9 mouse cellular contexts compared by ENCODE assay signal in the genomic region with DNA sequence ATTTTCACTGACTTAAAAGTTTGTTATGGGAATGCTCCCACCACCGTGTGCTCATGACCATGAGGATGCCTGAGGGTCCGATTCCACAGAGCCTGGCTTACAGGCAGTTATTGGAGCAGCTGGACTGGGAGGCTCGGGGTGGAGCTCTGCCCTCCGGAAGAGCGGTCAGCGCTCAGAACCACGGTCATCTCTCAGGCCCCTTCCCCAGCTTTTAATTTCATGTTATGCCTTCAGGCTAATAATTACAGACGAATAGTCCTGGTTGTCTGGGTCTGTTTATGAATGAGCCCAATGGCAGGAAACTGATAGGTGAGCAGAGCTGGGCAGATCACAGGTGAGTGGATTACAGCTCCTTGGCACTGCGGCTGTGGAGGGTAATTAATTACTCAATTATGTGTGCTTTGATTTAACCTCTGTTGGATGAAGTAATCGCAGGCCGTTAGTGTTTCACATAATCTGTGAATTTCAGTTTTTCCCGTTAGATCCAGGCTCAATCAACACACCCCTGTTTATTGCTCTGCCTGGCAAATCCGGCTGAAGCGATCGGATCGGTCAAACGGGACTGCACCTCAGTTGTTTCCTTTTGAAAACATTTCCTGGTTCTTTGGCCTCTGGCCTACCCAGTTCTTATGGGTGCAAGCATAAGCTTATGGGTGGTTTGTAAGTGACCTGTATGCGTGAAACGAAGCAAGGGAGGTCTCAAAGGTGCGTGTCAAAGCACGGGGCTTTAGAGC. TPM values are rescaled to one million over a fixed set of nuclear protein-coding genes. Genes with fewer than 3 reads are reported as not detected.
DNase-seq lines count a peak whose midpoint lies in the region; ATAC-seq lines count a peak whose summit lies in the region.
"Had no signal": no experiment of that assay in that cellular context is flagged by ENCODE, and none has a peak within 500 bp of the region (broad histone marks: within the 10 kb centered on the region; RNA-seq: fewer than 3 reads in every experiment).

No protein-coding gene starts in this region.

- H3K9ac ChIP-seq in liver, embryonic 12.5 days = peak overlapping the region; percentile 81
- peak overlapping the region; percentile 98 for H3K9ac ChIP-seq in stomach, embryonic 16.5 days (ENCODE audit: low read length)

- no peaks in the 10 kb centered on the region for H3K9me3 ChIP-seq in liver, embryonic 12.5 days (replicated peaks)
- H3K9me3 ChIP-seq in stomach, embryonic 16.5 days (replicated peaks; ENCODE audit: control insufficient read depth, low read length) = no peaks in the 10 kb centered on the region
- H3K9me3 ChIP-seq: G1E had no signal

- ATAC-seq in liver, embryonic 12.5 days = no peak
- ATAC-seq in stomach, embryonic 16.5 days (ENCODE audit: insufficient read depth, low FRiP score) = no peak; the same call in 1 of the 2 replicates
- no peak for ATAC-seq in granulocyte monocyte progenitor cell, adult 5-6 weeks (replicated peaks; ENCODE audit: poor library complexity, severe bottlenecking)

- H3K36me3 ChIP-seq in liver, embryonic 12.5 days = no peaks in the 10 kb centered on the region
- no peaks in the 10 kb centered on the region for H3K36me3 ChIP-seq in stomach, embryonic 16.5 days (ENCODE audit: control insufficient read depth, insufficient read depth, low read length)
- H3K36me3 ChIP-seq: G1E had no signal

- peaks cover 14% of the 10 kb centered on the region for H3K27me3 ChIP-seq in liver, embryonic 12.5 days (replicated peaks)
- H3K27me3 ChIP-seq in stomach, embryonic 16.5 days (ENCODE audit: control insufficient read depth, insufficient read depth, low read length) = no peaks in the 10 kb centered on the region

- H3K4me1 ChIP-seq in liver, embryonic 12.5 days = peaks cover 33% of the 10 kb centered on the region
- peaks cover 23% of the 10 kb centered on the region for H3K4me1 ChIP-seq in stomach, embryonic 16.5 days (ENCODE audit: control insufficient read depth, insufficient read depth, low read length)

- intact Hi-C loops in heart, postnatal 14 days (cut with DNase I) = no loop called here

- peak; percentile 85 for DNase-seq in heart, adult 11 months
- DNase-seq in heart, postnatal 14 days = no peak
- DNase-seq in Muller cell, postnatal 12 days (ENCODE audit: inconsistent ontology term) = peak; percentile 54
- peak; percentile 31 for DNase-seq in gonadal fat pad, adult 2 months (ENCODE audit: low read depth)
- no peak for DNase-seq in left cerebral cortex, adult 9 months (ENCODE audit: low spot score in 2 of 2)

- 34% methylated on average over 21 of the region's 21 CpGs for WGBS in liver, embryonic 12.5 days (ENCODE audit: insufficient replicate concordance)
- WGBS in stomach, embryonic 16.5 days = 14% methylated on average over 21 of the region's 21 CpGs

- H3K4me2 ChIP-seq in liver, embryonic 12.5 days = peak overlapping the region; percentile 88
- peak overlapping the region; percentile 93 for H3K4me2 ChIP-seq in stomach, embryonic 16.5 days (ENCODE audit: low read depth, low read length)

- H3K4me3 ChIP-seq in liver, embryonic 12.5 days = peak overlapping the region; percentile 70
- H3K4me3 ChIP-seq in stomach, embryonic 16.5 days (replicated peaks; ENCODE audit: low read length) = peak overlapping the region; percentile 86

- H3K27ac ChIP-seq in liver, embryonic 12.5 days = no peak overlapping the region
- peak overlapping the region; percentile 98 for H3K27ac ChIP-seq in stomach, embryonic 16.5 days (ENCODE audit: low read length)

RNA-seq across cellular contexts. Expression of a gene that starts 3.4 kb away (rescaled TPM):
- total RNA-seq in heart, postnatal 14 days (2021) = 10 to 100 TPM; 17.8 to 19.7 TPM
- polyA plus RNA-seq in gonadal fat pad, adult 2 months (2012; rRNA removed) = 39.4 and 47.6 TPM in 2 replicates
- polyA plus RNA-seq in liver, embryonic 12.5 days (2016; fragmentation: Nextera tagmentation; extraction: Ambion mirVana) = 13.2 and 14.4 TPM in 2 replicates
- 40.2 and 46.5 TPM in 2 replicates for polyA plus RNA-seq in stomach, embryonic 16.5 days (2015; fragmentation: Nextera tagmentation; extraction: Ambion mirVana)
- 32.4 and 32.9 TPM in 2 replicates for total RNA-seq in granulocyte monocyte progenitor cell, adult 5-6 weeks (2014; fragmentation: Nextera tagmentation)
- 4.6 and 5.0 TPM in 2 replicates for total RNA-seq in granulocyte monocyte progenitor cell, adult 5-6 weeks (2017)
- polyA plus RNA-seq: G1E had no signal

RNA-seq across cellular contexts. Expression of a gene that starts 48.4 kb away (rescaled TPM):
- 10 to 100 TPM; 21.8 to 22.1 TPM for total RNA-seq in heart, postnatal 14 days (2021)
- polyA plus RNA-seq in gonadal fat pad, adult 2 months (2012; rRNA removed) = 15.1 and 16.3 TPM in 2 replicates
- 32.5 and 33.3 TPM in 2 replicates for polyA plus RNA-seq in liver, embryonic 12.5 days (2016; fragmentation: Nextera tagmentation; extraction: Ambion mirVana)
- 21.6 and 23.5 TPM in 2 replicates for polyA plus RNA-seq in stomach, embryonic 16.5 days (2015; fragmentation: Nextera tagmentation; extraction: Ambion mirVana)
- total RNA-seq in granulocyte monocyte progenitor cell, adult 5-6 weeks (2014; fragmentation: Nextera tagmentation) = 28.1 and 37.4 TPM in 2 replicates
- 41.3 and 52.6 TPM in 2 replicates for total RNA-seq in granulocyte monocyte progenitor cell, adult 5-6 weeks (2017)

Comparison
In these comparisons a context has a peak if more than half of its experiments do, and no peak if none do; other contexts are left out.
1. DNase-seq: peak in heart, adult 11 months (single experiment), Muller cell, postnatal 12 days (single experiment) and gonadal fat pad, adult 2 months (single experiment); none in heart, postnatal 14 days (0 of 2) and left cerebral cortex, adult 9 months (0 of 2).